Mouse (Mus musculus) spleen, adult 2 months (tissue): ENCODE data around the gene Nmt1.

ENCODE experiments used
- CTCF ChIP-seq: fragments of 200-500 bp; IDR thresholded peaks from 2 replicates; pipeline ENCODE4 v1.5.1; 2011; ENCODE audit warnings: mild to moderate bottlenecking, inconsistent platforms; ENCODE audit not compliant: insufficient read depth, insufficient read length, insufficient replicate concordance; ENCODE audit errors: extremely low read depth
- POLR2A ChIP-seq: fragments of 200-500 bp; IDR thresholded peaks from 2 replicates; pipeline ENCODE4 v1.6.1; 2011; ENCODE audit warnings: low read depth, low read length, inconsistent platforms

- TF ChIP-seq CTCF (no peak), POLR2A (no peak)
These were observed 50.1 kb downstream of the Nmt1 start for GRCm38 (mm10) chr11:103078131-103078530.
